Mouse (Mus musculus): ENCODE measurements at regions not wholly inside any gene's neighbourhood (a gene's known extent, or its start where the extent isn't known, plus 50 kb on each side); places are given as distances from the start of the nearest gene placed in this dataset.

- 71% methylated on average over 11 of the region's 11 CpGs for WGBS
- no peak overlapping the region for H3K4me2 ChIP-seq
- ATAC-seq (ENCODE audit: low FRiP score, low read depth) = no peak
Observed at GRCm38 (mm10) chr11:45460000-45460792, 391.7 kb upstream of the Clint1 start.

GRCm38 (mm10) chr11:45464501-45464900 lies 387.4 kb upstream of the Clint1 start:
- H3K27ac ChIP-seq (replicated peaks) = no peak overlapping the region
- no peaks in the 10 kb centered on the region for H3K27me3 ChIP-seq
- no peak overlapping the region for H3K4me2 ChIP-seq
- H3K4me3 ChIP-seq = no peak overlapping the region
- H3K9me3 ChIP-seq = no peaks in the 10 kb centered on the region
- H3K9ac ChIP-seq = no peak overlapping the region
- WGBS = 42% methylated on average over 4 of the region's 4 CpGs
- no peaks in the 10 kb centered on the region for H3K36me3 ChIP-seq
- ATAC-seq (ENCODE audit: low FRiP score, low read depth) = no peak
- no peaks in the 10 kb centered on the region; the same call in 1 of the 2 replicates for H3K4me1 ChIP-seq (replicated peaks)

More at GRCm38 (mm10) chr11:45460000-45460792, 391.7 kb upstream of the Clint1 start:
- H3K4me3 ChIP-seq = no peak overlapping the region
- H3K9ac ChIP-seq = no peak overlapping the region
- H3K9me3 ChIP-seq = no peaks in the 10 kb centered on the region
- no peaks in the 10 kb centered on the region for H3K27me3 ChIP-seq
- H3K36me3 ChIP-seq = no peaks in the 10 kb centered on the region
- H3K4me1 ChIP-seq (replicated peaks) = 0 out of 2 replicates have a peak, but pooled peaks cover 2% of the 10 kb centered on the region
- no peak overlapping the region for H3K27ac ChIP-seq (replicated peaks)

GRCm38 (mm10) chr11:45466350-45466749 lies 385.5 kb upstream of the Clint1 start:
- no peaks in the 10 kb centered on the region for H3K27me3 ChIP-seq
- H3K27ac ChIP-seq (replicated peaks) = no peak overlapping the region
- no peaks in the 10 kb centered on the region; the same call in 1 of the 2 replicates for H3K4me1 ChIP-seq (replicated peaks)
- no peak overlapping the region for H3K9ac ChIP-seq
- WGBS = 28% methylated on average over 3 of the region's 3 CpGs
- no peaks in the 10 kb centered on the region for H3K9me3 ChIP-seq
- H3K4me3 ChIP-seq = no peak overlapping the region
- ATAC-seq (ENCODE audit: low FRiP score, low read depth) = no peak
- H3K36me3 ChIP-seq = no peaks in the 10 kb centered on the region
- H3K4me2 ChIP-seq = no peak overlapping the region

- Histone ChIP-seq H3K27ac (replicated peaks) (no peak overlapping the region), H3K9me3 (no peaks in the 10 kb centered on the region), H3K27me3 (no peaks in the 10 kb centered on the region), H3K4me2 (no peak overlapping the region), H3K4me3 (no peak overlapping the region), H3K4me1 (replicated peaks) (no peaks in the 10 kb centered on the region), H3K36me3 (no peaks in the 10 kb centered on the region), H3K9ac (no peak overlapping the region)
- peak; percentile 72; the same call in 1 of the 2 replicates for ATAC-seq (ENCODE audit: low FRiP score, low read depth)
- WGBS = 49% methylated on average over 5 of the region's 5 CpGs
Observed at GRCm38 (mm10) chr11:45472171-45472570, 379.7 kb upstream of the Clint1 start.

GRCm38 (mm10) chr11:45476917-45477316 lies 374.9 kb upstream of the Clint1 start:
- Histone ChIP-seq H3K4me2 (no peak overlapping the region), H3K27me3 (no peaks in the 10 kb centered on the region), H3K4me3 (no peak overlapping the region), H3K27ac (replicated peaks) (no peak overlapping the region), H3K9me3 (no peaks in the 10 kb centered on the region), H3K36me3 (no peaks in the 10 kb centered on the region), H3K4me1 (replicated peaks) (no peaks in the 10 kb centered on the region), H3K9ac (no peak overlapping the region)
- WGBS = 33% methylated on average over 4 of the region's 4 CpGs
- no peak for ATAC-seq (ENCODE audit: low FRiP score, low read depth)

GRCm38 (mm10) chr11:45485950-45486349 lies 365.9 kb upstream of the Clint1 start:
- Histone ChIP-seq H3K9ac (no peak overlapping the region), H3K9me3 (no peaks in the 10 kb centered on the region), H3K4me1 (replicated peaks) (no peaks in the 10 kb centered on the region), H3K4me2 (no peak overlapping the region), H3K27me3 (no peaks in the 10 kb centered on the region), H3K4me3 (no peak overlapping the region), H3K27ac (replicated peaks) (no peak overlapping the region), H3K36me3 (no peaks in the 10 kb centered on the region)
- ATAC-seq (ENCODE audit: low FRiP score, low read depth) = no peak
- 87% methylated on average over 4 of the region's 4 CpGs for WGBS

GRCm38 (mm10) chr11:45491021-45491967 lies 360.6 kb upstream of the Clint1 start:
- no peaks in the 10 kb centered on the region for H3K36me3 ChIP-seq
- no peaks in the 10 kb centered on the region for H3K27me3 ChIP-seq
- H3K4me1 ChIP-seq (replicated peaks) = no peaks in the 10 kb centered on the region
- no peak overlapping the region for H3K4me2 ChIP-seq
- H3K4me3 ChIP-seq = no peak overlapping the region
- 46% methylated on average over 20 of the region's 20 CpGs for WGBS
- no peaks in the 10 kb centered on the region for H3K9me3 ChIP-seq
- ATAC-seq (ENCODE audit: low FRiP score, low read depth) = peak; percentile 84
- no peak overlapping the region for H3K9ac ChIP-seq
- peak overlapping the region; percentile 38; the same call in 1 of the 2 replicates for H3K27ac ChIP-seq (replicated peaks)

GRCm38 (mm10) chr11:45495246-45495645 lies 356.6 kb upstream of the Clint1 start:
- Histone ChIP-seq H3K4me1 (replicated peaks) (no peaks in the 10 kb centered on the region), H3K36me3 (no peaks in the 10 kb centered on the region), H3K27ac (replicated peaks) (no peak overlapping the region), H3K27me3 (no peaks in the 10 kb centered on the region), H3K4me3 (no peak overlapping the region), H3K9me3 (no peaks in the 10 kb centered on the region), H3K4me2 (no peak overlapping the region), H3K9ac (no peak overlapping the region)
- WGBS = 72% methylated on average over 1 of the region's 1 CpGs
- no peak for ATAC-seq (ENCODE audit: low FRiP score, low read depth)

GRCm38 (mm10) chr11:45508566-45508965 lies 343.3 kb upstream of the Clint1 start:
- Histone ChIP-seq H3K4me3 (no peak overlapping the region), H3K27ac (replicated peaks) (no peak overlapping the region), H3K9ac (no peak overlapping the region), H3K27me3 (no peaks in the 10 kb centered on the region), H3K9me3 (0 out of 2 replicates have a peak, but pooled peaks cover 4% of the 10 kb centered on the region), H3K36me3 (no peaks in the 10 kb centered on the region), H3K4me2 (no peak overlapping the region), H3K4me1 (replicated peaks) (no peaks in the 10 kb centered on the region; the same call in 1 of the 2 replicates)
- WGBS = 33% methylated on average over 4 of the region's 4 CpGs
- no peak; the same call in 1 of the 2 replicates for ATAC-seq (ENCODE audit: low FRiP score, low read depth)

GRCm38 (mm10) chr11:45509278-45509677 lies 342.6 kb upstream of the Clint1 start:
- Histone ChIP-seq H3K36me3 (no peaks in the 10 kb centered on the region), H3K4me3 (no peak overlapping the region), H3K9ac (no peak overlapping the region), H3K27me3 (no peaks in the 10 kb centered on the region), H3K27ac (replicated peaks) (no peak overlapping the region), H3K4me1 (replicated peaks) (peaks cover 3% of the 10 kb centered on the region; the same call in 1 of the 2 replicates), H3K9me3 (0 out of 2 replicates have a peak, but pooled peaks cover 4% of the 10 kb centered on the region), H3K4me2 (no peak overlapping the region)
- 37% methylated on average over 2 of the region's 2 CpGs for whole genome bisulfite sequencing
- no peak for ATAC-seq (ENCODE audit: low FRiP score, low read depth)

GRCm38 (mm10) chr11:45514415-45515271 lies 337.2 kb upstream of the Clint1 start:
- no peaks in the 10 kb centered on the region for H3K27me3 ChIP-seq
- H3K9me3 ChIP-seq = 0 out of 2 replicates have a peak, but pooled peaks cover 4% of the 10 kb centered on the region
- 48% methylated on average over 10 of the region's 10 CpGs for WGBS
- H3K4me1 ChIP-seq (replicated peaks) = 0 out of 2 replicates have a peak, but pooled peaks cover 3% of the 10 kb centered on the region
- no peak overlapping the region for H3K4me3 ChIP-seq
- peak overlapping the region; percentile 38 for H3K27ac ChIP-seq (replicated peaks)
- ATAC-seq (ENCODE audit: low FRiP score, low read depth) = peak; percentile 71
- H3K4me2 ChIP-seq = no peak overlapping the region
- H3K9ac ChIP-seq = no peak overlapping the region
- H3K36me3 ChIP-seq = no peaks in the 10 kb centered on the region

Measured in hindbrain, embryonic 15.5 days (tissue).